Mouse (Mus musculus): ENCODE measurements around the gene Parp14. TPM values are rescaled to one million over a fixed set of nuclear protein-coding genes. Genes with fewer than 3 reads are reported as not detected.

The Parp14 gene
- total and polyA plus RNA-seq, 3 experiments, result 3.9 to 6.4 (median 6.0) TPM

GRCm38 (mm10) chr16:35787163-35787562, 84.2 kb downstream of the Parp14 start:
- in situ Hi-C loops (cut with MboI; ENCODE audit: low pct_ligation_motif_present, low pct_unique_long_range_greater_than_20kb, low sequenced_read_pairs) (no loop called here), dilution Hi-C loops (cut with MboI; ENCODE audit: extremely low pct_ligation_motif_present, extremely low pct_unique_long_range_greater_than_20kb, low sequenced_read_pairs) (no loop called here)
- TF ChIP-seq MAFK (IDR thresholded peaks at IDR 0.05; ENCODE audit: insufficient replicate concordance, low read length) (no peak), E2F4 (IDR thresholded peaks at IDR 0.05; ENCODE audit: insufficient replicate concordance, low read depth, low read length) (no peak), NRF1 (IDR thresholded peaks at IDR 0.05; ENCODE audit: low read depth, low read length) (no peak)
- Histone ChIP-seq H3K27me3 (replicated peaks) (no peaks in the 10 kb centered on the region), H3K27ac (ENCODE audit: insufficient read depth, low read depth) (no peak overlapping the region), H3K9ac (ENCODE audit: insufficient read depth, low read depth) (no peak overlapping the region), H3K9me3 (replicated peaks; ENCODE audit: low read length) (no peaks in the 10 kb centered on the region), H3K4me2 (ENCODE audit: insufficient read depth, low read depth, poor library complexity, severe bottlenecking) (no peak overlapping the region), H3K4me1 (ENCODE audit: control insufficient read depth in 1 of 2, insufficient read depth in 2 of 2) (peaks cover 7 to 20% of the 10 kb centered on the region in 2 experiments; a peak in 3 of 4 replicates), H3K79me2 (replicated peaks; ENCODE audit: control insufficient read depth, extremely low read depth, insufficient read depth, poor library complexity, severe bottlenecking) (no peaks in the 10 kb centered on the region), H3K4me3 (replicated peaks in 1 of 3; ENCODE audit: low read depth in 2 of 3, low read length in 2 of 3, poor library complexity in 1 of 3) (no peak overlapping the region), H3K36me3 (replicated peaks in 1 of 2; ENCODE audit: control insufficient read depth in 1 of 2, insufficient read depth in 1 of 2, low read length in 1 of 2) (peaks cover 17 to 47% of the 10 kb centered on the region in 2 experiments)
- DNase-seq (ENCODE audit: extremely low read depth), result no peak

- H3K4me3 ChIP-seq (replicated peaks in 1 of 3; ENCODE audit: low read depth in 2 of 3, low read length in 2 of 3, poor library complexity in 1 of 3), result no peak overlapping the region
- in situ Hi-C loops (cut with MboI; ENCODE audit: low pct_ligation_motif_present, low pct_unique_long_range_greater_than_20kb, low sequenced_read_pairs), result no loop called here
- dilution Hi-C loops (cut with MboI; ENCODE audit: extremely low pct_ligation_motif_present, extremely low pct_unique_long_range_greater_than_20kb, low sequenced_read_pairs), result no loop called here
- H3K9ac ChIP-seq (ENCODE audit: insufficient read depth, low read depth), result no peak overlapping the region
- H3K9me3 ChIP-seq (replicated peaks; ENCODE audit: low read length), result no peaks in the 10 kb centered on the region
- no peak for DNase-seq (ENCODE audit: extremely low read depth)
- TF ChIP-seq SIN3A (IDR thresholded peaks at IDR 0.05; ENCODE audit: low read length), result no peak
- no peak for TF ChIP-seq JUN (IDR thresholded peaks at IDR 0.05; ENCODE audit: insufficient read depth, low read depth, low read length)
- no peak for TF ChIP-seq CTCF (conservative IDR thresholded peaks at IDR 0.05 in 1 of 2, IDR thresholded peaks at IDR 0.05 in 1 of 2; ENCODE audit: low read depth in 2 of 2, low read length in 2 of 2)
- no peak for TF ChIP-seq ELF1 (IDR thresholded peaks at IDR 0.05; ENCODE audit: low read depth, low read length)
- no peak for TF ChIP-seq E2F4 (IDR thresholded peaks at IDR 0.05; ENCODE audit: insufficient replicate concordance, low read depth, low read length)
- TF ChIP-seq NRF1 (IDR thresholded peaks at IDR 0.05; ENCODE audit: low read depth, low read length), result no peak
- TF ChIP-seq IRF4 (IDR thresholded peaks at IDR 0.05; ENCODE audit: low read depth, low read length), result no peak
- TF ChIP-seq TCF12 (IDR thresholded peaks at IDR 0.05; ENCODE audit: low read depth, low read length), result no peak
- no peak for TF ChIP-seq TBP (conservative IDR thresholded peaks at IDR 0.05; ENCODE audit: low read depth, low read length)
- TF ChIP-seq PAX5 (IDR thresholded peaks at IDR 0.05; ENCODE audit: low read length), result no peak
- H3K27ac ChIP-seq (ENCODE audit: insufficient read depth, low read depth), result no peak overlapping the region
- no peaks in the 10 kb centered on the region for H3K27me3 ChIP-seq (replicated peaks)
- peaks cover 7 to 20% of the 10 kb centered on the region in 2 experiments; a peak in 3 of 4 replicates for H3K4me1 ChIP-seq (ENCODE audit: control insufficient read depth in 1 of 2, insufficient read depth in 2 of 2)
- H3K36me3 ChIP-seq (replicated peaks in 1 of 2; ENCODE audit: control insufficient read depth in 1 of 2, insufficient read depth in 1 of 2, low read length in 1 of 2), result peaks cover 8 to 35% of the 10 kb centered on the region in 2 experiments
- no peak overlapping the region for H3K4me2 ChIP-seq (ENCODE audit: insufficient read depth, low read depth, poor library complexity, severe bottlenecking)
- no peaks in the 10 kb centered on the region for H3K79me2 ChIP-seq (replicated peaks; ENCODE audit: control insufficient read depth, extremely low read depth, insufficient read depth, poor library complexity, severe bottlenecking)
Observed at GRCm38 (mm10) chr16:35784134-35784725, 87.1 kb downstream of the Parp14 start.

GRCm38 (mm10) chr16:35783207-35783573, 88.2 kb downstream of the Parp14 start:
- dilution Hi-C loops (cut with MboI; ENCODE audit: extremely low pct_ligation_motif_present, extremely low pct_unique_long_range_greater_than_20kb, low sequenced_read_pairs), result no loop called here
- no peak for DNase-seq (ENCODE audit: extremely low read depth)
- peaks cover 7 to 20% of the 10 kb centered on the region in 2 experiments; a peak in 3 of 4 replicates for H3K4me1 ChIP-seq (ENCODE audit: control insufficient read depth in 1 of 2, insufficient read depth in 2 of 2)
- no peak overlapping the region for H3K9ac ChIP-seq (ENCODE audit: insufficient read depth, low read depth)
- no peak overlapping the region for H3K4me3 ChIP-seq (replicated peaks in 1 of 3; ENCODE audit: low read depth in 2 of 3, low read length in 2 of 3, poor library complexity in 1 of 3)
- H3K27me3 ChIP-seq (replicated peaks), result no peaks in the 10 kb centered on the region
- H3K36me3 ChIP-seq (replicated peaks in 1 of 2; ENCODE audit: control insufficient read depth in 1 of 2, insufficient read depth in 1 of 2, low read length in 1 of 2), result peaks cover 8 to 26% of the 10 kb centered on the region in 2 experiments
- in situ Hi-C loops (cut with MboI; ENCODE audit: low pct_ligation_motif_present, low pct_unique_long_range_greater_than_20kb, low sequenced_read_pairs), result no loop called here
- no peaks in the 10 kb centered on the region for H3K79me2 ChIP-seq (replicated peaks; ENCODE audit: control insufficient read depth, extremely low read depth, insufficient read depth, poor library complexity, severe bottlenecking)
- H3K27ac ChIP-seq (ENCODE audit: insufficient read depth, low read depth), result no peak overlapping the region
- TF ChIP-seq ZC3H11A (IDR thresholded peaks at IDR 0.05; ENCODE audit: low read depth, low read length), result no peak
- TF ChIP-seq CHD2 (IDR thresholded peaks at IDR 0.05; ENCODE audit: low read length), result no peak
- TF ChIP-seq ZMIZ1 (IDR thresholded peaks at IDR 0.05; ENCODE audit: low read depth, low read length), result no peak
- no peaks in the 10 kb centered on the region for H3K9me3 ChIP-seq (replicated peaks; ENCODE audit: low read length)
- no peak overlapping the region for H3K4me2 ChIP-seq (ENCODE audit: insufficient read depth, low read depth, poor library complexity, severe bottlenecking)

Other genes with a start within 250 kb of the Parp14 start
- 5.7 and 6.4 TPM in 2 replicates for gene Dirc2, start 102.2 kb downstream of the Parp14 start, total RNA-seq (2012; rRNA removed)
- gene Dirc2, start 102.2 kb downstream of the Parp14 start, total RNA-seq (2014; rRNA removed), result 6.8 and 7.3 TPM in 2 replicates
- 6.6 and 6.9 TPM in 2 replicates for gene Dirc2, start 102.2 kb downstream of the Parp14 start, polyA plus RNA-seq (2012; ENCODE audit: insufficient read length, low read depth)
- gene Hspbap1, start 101.2 kb downstream of the Parp14 start, total RNA-seq (2012; rRNA removed), result 15.9 and 18.3 TPM in 2 replicates
- 12.1 and 13.6 TPM in 2 replicates for gene Hspbap1, start 101.2 kb downstream of the Parp14 start, total RNA-seq (2014; rRNA removed)
- gene Hspbap1, start 101.2 kb downstream of the Parp14 start, polyA plus RNA-seq (2012; ENCODE audit: insufficient read length, low read depth), result 15.3 and 17.6 TPM in 2 replicates
- gene Parp9, start 66.9 kb upstream of the Parp14 start, total RNA-seq (2012; rRNA removed), result 26.1 and 30.3 TPM in 2 replicates
- 53.1 and 56.9 TPM in 2 replicates for gene Parp9, start 66.9 kb upstream of the Parp14 start, total RNA-seq (2014; rRNA removed)
- gene Parp9, start 66.9 kb upstream of the Parp14 start, polyA plus RNA-seq (2012; ENCODE audit: insufficient read length, low read depth), result 33.2 and 34.3 TPM in 2 replicates
- 10.7 and 14.4 TPM in 2 replicates for gene Dtx3l, start 67.6 kb upstream of the Parp14 start, total RNA-seq (2012; rRNA removed)
- 20.4 and 21.1 TPM in 2 replicates for gene Dtx3l, start 67.6 kb upstream of the Parp14 start, total RNA-seq (2014; rRNA removed)
- 12.8 and 17.4 TPM in 2 replicates for gene Dtx3l, start 67.6 kb upstream of the Parp14 start, polyA plus RNA-seq (2012; ENCODE audit: insufficient read length, low read depth)
- gene Kpna1, start 107.2 kb upstream of the Parp14 start, total RNA-seq (2012; rRNA removed), result 22.1 and 29.8 TPM in 2 replicates
- 57.9 and 66.6 TPM in 2 replicates for gene Kpna1, start 107.2 kb upstream of the Parp14 start, total RNA-seq (2014; rRNA removed)
- 63.9 and 74.1 TPM in 2 replicates for gene Kpna1, start 107.2 kb upstream of the Parp14 start, polyA plus RNA-seq (2012; ENCODE audit: insufficient read length, low read depth)
- 5.9 and 8.4 TPM in 2 replicates for gene Wdr5b, start 169.6 kb upstream of the Parp14 start, total RNA-seq (2012; rRNA removed)
- gene Wdr5b, start 169.6 kb upstream of the Parp14 start, total RNA-seq (2014; rRNA removed), result 7.4 and 8.0 TPM in 2 replicates
- gene Wdr5b, start 169.6 kb upstream of the Parp14 start, polyA plus RNA-seq (2012; ENCODE audit: insufficient read length, low read depth), result 5.4 and 6.2 TPM in 2 replicates
- gene Fam162a, start 200.1 kb upstream of the Parp14 start, total RNA-seq (2012; rRNA removed), result 208 and 419 TPM in 2 replicates
- 358 and 369 TPM in 2 replicates for gene Fam162a, start 200.1 kb upstream of the Parp14 start, total RNA-seq (2014; rRNA removed)
- 172 and 204 TPM in 2 replicates for gene Fam162a, start 200.1 kb upstream of the Parp14 start, polyA plus RNA-seq (2012; ENCODE audit: insufficient read length, low read depth)
- 274 and 280 TPM in 2 replicates for gene Ccdc58, start 200.1 kb upstream of the Parp14 start, total RNA-seq (2012; rRNA removed)
- 545 and 591 TPM in 2 replicates for gene Ccdc58, start 200.1 kb upstream of the Parp14 start, total RNA-seq (2014; rRNA removed)
- 188 and 214 TPM in 2 replicates for gene Ccdc58, start 200.1 kb upstream of the Parp14 start, polyA plus RNA-seq (2012; ENCODE audit: insufficient read length, low read depth)